Mouse (Mus musculus): ENCODE measurements at regions not wholly inside any gene's neighbourhood (a gene's known extent, or its start where the extent isn't known, plus 50 kb on each side); places are given as distances from the start of the nearest gene placed in this dataset.
A peak's percentile ranks its signal among the peaks of the same experiment; 100 is the strongest.
"Not testable (repeated sequence)": the region's sequence is repeated elsewhere in the genome, so short reads cannot be mapped to it uniquely, and the experiment has no call there.

DNA sequence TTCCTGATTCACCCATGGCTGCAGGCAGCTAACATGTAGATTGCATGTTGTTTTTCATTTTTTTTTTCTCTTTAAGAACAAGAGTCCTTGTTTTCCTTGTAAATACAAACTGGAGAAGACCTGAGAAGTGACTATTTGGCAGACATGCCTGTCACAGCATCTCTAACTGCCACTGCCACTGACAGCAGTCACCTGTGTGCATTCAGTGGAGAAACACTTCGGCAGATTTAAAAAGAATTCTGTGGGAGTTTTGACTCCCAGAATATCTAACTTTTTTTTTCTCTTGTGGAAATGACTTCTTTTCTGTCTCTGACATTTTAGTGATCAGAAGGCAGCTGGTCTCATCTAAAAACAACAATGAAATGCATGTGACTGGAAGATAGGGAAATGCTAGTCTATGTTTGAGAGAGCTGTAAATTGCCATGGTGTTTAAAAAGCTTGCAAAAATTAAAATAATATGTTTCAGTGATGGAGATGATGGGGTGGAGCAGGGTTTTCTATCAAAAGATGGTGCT lies 526.0 kb upstream of the Agtr1b start:
- DNase-seq: no peak

DNA sequence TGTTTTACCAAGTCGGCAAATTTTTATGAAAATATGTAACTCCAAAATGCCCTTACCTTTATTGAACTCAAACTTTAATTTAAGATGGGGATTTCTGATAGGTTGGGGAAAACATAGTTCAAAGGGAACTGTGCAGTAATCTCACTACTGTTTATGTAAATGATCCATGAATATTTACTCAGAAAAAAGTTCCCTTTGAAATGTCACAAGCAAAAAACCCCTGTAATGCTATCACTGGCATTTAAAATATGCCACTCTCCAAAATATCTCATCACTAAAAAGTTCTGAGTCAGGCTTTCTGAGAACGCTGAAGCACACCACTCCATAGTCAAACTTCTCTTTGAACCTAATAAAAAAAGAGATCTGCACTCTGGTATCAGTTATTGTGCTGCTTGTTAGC lies 497.3 kb upstream of the Agtr1b start:
- no peak for DNase-seq

DNA sequence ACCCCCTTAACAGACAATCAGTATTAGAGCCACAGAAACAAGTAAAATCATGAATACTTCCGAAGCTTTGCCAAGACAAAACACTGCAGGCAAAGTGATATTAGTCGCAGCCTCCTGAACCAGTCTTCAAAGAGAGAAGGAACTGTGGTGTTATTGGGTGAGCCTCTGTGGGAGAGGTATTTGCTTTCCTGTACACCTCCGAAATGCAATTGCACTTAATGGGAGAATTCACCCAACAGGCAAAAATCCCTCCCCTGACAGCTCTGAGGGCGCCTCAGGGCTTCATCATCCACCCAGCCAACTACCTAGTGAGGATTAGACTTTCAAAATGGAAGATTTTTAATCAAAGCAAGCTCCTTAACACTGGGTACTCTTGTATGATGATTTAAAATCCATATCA lies 464.1 kb upstream of the Agtr1b start:
- DNase-seq: no peak

DNA sequence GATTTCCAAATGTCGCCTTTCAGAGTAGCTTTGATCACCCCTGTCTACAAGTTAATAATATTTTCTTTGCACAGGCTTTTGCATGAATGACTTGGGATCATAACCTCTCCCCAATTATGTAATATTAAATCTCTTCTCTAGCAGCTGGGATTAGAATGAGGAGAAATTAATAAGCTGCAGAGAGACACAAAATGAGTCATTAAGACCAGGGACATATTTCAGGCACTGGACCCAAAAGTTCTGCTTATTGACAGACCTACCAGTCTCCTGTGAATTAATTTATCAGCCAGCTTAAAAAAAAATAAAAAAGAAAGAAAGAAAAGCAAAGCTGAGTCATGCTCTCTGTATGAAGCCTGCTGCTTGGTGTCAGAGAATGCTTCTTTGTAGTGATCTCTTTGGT lies 462.4 kb upstream of the Agtr1b start:
- no peak for DNase-seq

DNA sequence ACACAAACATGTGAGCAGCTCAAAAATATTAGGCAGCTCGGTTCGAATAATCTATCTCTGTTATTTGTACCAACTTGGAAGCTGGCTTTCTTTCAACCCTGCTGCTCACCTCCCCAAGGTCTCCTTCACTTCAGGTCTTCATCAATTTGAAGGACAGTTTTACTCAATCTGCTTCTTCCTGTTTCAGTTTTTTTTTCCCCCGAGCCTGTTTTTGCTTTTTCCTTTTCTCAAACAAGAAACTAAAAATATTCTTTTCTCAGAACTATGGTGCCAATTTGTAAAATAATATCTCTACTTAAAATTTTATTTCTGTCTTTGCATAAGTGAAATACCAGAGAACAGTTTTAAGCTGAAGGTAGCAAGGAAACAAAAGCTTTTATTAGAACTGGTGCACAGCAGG lies 461.8 kb upstream of the Agtr1b start:
- no peak for DNase-seq

DNA sequence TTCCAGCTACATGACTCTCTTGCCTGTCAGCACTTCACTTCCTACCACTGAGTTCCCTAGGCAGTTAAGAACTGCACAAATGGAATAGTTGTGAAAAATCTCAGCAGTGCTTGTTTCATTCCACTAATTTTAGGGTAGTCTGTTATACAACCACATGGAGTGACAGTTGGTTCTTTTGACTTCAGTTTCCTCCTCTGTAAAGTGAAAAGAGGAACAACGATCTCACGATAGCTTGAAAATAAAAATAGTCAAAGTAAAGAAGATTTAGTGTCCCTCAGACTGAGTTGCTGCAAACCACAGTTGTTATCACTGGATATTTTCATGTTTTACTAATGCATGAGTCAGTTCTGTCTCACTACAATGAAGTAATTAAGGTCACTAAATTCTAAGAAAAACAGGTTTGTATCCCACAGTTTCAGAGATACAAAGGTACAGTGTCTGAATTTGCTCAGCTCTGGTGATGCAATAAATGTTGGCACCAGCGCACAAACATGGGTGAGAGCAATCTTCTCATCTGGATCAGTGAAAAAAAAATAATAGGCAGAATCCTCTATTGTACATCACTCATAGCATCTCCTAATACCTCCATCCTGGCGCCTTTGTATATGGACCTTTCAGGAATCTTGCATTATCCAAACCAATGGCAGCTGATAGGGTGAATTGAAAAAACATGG lies 458.8 kb upstream of the Agtr1b start:
- DNase-seq: no peak

DNA sequence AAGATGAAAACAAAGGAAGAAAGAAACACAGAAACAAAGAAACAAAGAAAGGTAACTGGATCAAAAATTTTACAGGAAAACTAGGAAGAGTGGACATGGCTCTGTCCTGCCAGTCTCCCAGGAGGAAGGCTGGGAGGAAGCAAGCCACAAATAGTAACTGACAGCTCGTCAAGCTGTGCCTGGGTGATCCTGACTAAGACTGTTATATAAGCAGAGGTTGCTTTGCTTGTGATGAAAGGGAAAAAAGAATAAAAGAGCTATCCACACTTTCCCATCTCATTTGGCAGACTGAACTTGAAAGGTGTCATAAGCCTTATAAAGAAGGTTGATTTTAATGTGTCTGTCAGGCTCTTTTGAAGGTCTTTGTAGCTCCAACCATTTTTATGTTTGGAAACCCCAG lies 455.2 kb upstream of the Agtr1b start:
- peak; percentile 69 to 72 for DNase-seq

DNA sequence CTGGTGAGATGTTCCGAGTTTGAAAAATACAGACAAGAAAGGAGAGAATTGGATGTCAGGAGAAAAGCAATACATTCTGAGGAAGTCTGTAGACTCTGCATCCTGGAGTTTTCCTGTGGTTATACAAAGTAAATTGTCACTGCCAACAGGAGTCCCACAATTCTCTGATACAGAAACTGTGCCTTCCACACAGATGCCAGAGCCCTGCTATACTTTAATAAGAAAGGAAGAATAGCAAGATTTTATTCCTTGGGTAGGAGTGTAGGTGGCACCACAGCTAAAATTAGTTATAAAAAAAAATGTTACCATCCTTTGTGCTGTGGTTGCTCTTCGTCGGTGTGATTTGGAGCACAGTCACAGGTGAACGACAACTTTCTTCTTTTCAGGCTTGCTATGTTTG lies 454.7 kb upstream of the Agtr1b start:
- DNase-seq: peak in 1 of 2 experiments; percentile 14

DNA sequence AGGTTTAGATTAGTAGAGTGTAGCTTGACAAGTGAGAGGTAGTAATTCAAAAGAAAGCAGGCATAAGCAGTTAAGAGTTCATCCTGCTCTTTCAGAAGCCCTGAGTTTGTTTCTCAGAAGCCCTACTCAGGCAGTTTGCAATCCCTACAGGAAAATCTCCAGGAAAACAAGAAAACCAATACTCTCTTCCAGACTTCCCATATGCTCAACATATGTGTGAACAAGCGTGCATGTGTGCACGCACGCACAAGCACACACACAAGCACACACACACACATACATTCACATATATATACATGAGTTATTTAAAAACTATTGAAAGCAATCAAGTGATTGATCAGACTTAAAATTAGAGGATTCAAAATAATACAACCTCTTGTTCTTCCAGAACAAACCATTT lies 453.1 kb upstream of the Agtr1b start:
- no peak for DNase-seq

DNA sequence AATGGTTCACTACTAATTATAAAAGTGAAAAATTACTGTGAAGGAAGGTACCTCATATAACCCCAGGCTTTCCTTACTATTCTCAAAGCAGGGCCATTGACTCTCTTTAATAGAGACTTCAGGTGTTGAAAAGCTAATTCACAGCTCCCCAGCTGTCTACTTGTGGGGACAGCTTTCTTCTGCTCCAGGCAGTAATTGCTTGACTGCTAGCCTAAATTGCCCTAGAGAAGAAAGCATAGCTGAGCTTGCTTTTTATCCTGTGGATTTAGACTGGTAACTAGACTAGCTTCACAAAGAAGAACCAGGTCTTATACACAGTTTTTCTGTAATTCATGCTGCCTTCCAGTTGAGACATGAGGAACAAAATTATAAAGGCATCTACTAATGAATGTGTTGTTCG lies 452.6 kb upstream of the Agtr1b start:
- DNase-seq: no peak

DNA sequence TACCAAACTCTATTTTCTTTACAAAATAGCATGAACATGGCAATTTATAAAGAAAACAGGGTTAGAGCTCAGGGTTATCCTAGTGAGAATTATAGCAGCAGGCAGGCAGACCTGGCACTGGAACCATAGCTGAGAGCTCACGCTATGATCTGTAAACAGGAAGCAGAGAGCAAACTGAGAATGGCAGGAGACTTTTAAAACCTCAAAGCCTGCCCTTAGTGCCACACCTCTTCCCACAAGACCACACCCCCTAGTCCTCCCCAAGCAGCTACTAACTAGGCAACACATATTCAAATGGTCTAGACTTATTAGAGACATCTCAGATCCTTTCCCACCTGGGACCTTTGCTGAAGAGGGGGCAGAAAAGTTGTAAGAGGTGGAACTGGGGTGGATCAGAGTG lies 449.6 kb upstream of the Agtr1b start:
- no peak for DNase-seq

DNA sequence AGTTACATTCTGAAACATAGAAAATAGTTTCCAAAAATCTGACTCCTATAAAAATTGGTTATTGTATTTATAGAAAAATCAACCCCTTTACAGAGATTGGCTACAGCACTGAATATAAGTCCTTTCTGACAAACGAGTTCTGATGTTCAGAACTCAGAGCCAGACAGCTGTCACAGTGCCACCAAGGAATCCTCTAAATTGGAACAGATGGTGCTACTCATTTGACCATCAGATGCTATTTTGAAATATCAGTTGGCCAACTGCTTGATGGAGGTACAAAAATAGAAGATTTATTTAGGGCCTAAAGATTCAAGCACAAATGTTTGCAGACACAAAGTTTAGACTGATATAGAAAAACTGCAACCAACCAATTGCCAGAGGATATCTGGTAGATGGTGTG lies 427.3 kb upstream of the Agtr1b start:
- DNase-seq: peak; percentile 40 to 47

DNA sequence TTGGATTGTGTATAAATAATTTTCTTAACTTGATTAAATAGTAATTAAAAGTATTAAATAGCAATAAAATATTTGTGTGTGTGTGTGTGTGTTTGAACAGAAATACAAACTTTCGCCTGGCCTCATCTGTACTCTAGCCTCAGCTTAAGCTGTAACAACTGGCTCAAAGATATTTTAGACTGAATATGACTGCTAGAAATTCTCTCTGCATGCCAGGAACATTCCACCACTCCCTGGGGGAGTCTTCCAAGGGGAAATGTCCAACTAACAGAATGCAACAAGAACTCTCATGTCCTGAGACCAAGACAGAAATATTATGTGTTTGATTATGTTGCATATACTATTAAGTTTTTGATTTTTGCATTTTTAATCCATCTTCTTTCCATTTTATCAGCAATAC lies 425.5 kb upstream of the Agtr1b start:
- no peak for DNase-seq

DNA sequence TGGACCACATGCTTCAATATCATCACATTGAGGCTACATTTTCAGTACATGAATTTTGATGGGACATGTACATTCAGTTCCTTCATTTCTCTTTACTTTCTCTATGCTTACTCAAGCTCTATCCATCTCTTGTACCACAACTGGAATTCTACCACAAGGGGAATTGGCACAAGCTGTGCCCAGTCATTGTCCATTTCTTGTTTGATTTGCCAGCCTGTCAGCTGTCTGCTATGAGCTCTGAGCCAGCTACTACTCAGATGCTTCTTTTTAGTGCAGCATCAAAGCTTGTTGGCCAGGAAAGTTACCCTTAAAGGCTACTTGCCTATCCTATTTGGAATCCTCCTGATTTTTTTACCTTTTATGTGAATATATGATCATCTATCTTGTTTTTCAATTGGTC lies 410.9 kb upstream of the Agtr1b start:
- DNase-seq: no peak

DNA sequence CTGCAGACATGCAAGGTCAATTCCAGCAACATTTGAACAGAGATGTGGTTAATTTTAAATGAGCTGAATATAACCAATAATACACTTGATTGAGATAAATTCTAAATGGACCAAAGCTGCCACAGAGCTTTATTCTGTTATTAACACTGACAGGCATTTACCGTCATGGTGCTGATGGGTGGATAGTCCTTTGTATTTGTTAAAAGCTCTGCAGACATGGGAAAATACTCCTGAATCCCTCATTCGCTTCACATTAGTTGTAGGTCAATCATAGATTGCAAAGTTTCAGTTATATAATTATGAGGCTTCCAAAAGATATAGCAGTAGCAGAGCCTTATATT lies 410.0 kb upstream of the Agtr1b start:
- no peak for DNase-seq

DNA sequence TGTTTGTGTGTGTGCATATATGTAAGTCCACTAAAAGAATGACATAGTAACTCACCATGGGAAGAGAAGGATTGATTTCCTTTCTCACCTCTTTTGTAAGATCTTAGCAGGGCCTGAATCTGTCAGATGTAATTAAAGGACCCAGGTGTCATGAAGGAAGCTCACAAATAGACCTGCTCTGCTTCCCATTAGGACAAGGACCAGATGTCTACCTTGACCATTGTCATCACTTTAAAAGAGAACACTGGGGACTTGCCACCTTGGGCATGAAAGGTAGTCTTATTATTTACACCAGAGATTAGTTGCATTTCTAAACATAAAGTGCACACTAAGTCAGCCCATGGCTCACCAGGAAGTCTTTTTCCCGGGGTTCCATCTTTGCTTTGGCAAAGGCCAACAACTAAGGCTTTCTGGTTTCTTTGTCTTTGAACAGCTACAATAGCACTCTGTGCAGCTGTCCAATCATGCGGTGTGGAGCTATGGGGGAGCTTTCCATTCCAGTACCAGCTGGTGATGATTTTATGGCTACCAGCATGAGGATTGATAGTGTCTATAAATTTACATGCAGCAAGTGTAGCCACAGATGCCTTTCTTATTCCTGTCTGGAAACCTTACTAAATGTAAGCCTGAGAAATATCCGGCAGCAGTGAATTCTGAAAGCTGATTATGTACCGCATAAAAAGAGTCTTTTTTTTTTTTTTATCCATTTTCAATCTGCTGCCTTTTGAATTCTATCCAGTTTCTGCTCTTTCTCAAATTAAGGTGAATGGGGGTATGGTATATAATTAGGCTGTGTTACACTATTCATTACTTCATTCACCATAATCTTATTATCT lies 409.4 kb upstream of the Agtr1b start:
- no peak for DNase-seq

DNA sequence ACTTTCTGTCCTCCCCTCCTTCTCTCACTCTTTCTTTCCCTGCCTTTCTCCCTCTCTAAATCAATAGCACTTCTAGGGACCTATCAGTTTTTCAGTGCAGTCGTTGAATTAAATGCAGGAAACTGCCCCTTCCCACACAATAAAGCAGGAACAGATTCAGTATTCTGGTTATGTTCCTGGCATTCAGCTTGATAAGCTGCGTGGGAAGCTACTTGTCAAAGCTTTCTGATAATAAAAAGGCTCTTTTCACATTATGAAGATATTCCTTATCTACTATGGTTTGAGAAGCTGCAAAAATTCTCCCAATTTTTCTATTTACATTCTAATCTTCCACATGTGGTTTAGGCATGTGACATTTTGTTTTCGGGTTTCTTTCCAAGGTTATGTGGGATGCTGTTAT lies 367.3 kb upstream of the Agtr1b start:
- DNase-seq: no peak

DNA sequence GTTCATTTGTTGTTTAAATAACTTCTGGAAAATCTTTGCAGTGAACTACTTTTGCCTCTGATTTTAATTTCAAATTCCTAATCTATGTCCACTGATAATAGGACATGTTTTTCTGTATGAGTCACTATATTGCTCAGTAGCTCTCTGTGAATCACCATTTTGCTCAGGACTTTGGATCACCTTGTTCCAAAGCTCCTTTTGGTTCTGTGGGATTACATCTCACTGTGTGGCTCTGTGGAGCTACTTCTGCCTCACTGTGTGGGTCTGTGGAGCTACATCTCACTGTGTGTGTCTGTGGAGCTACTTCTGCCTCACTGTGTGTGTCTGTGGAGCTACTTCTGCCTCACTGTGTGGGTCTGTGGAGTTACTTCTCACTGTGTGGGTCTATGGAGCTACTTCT lies 365.0 kb upstream of the Agtr1b start:
- no peak for DNase-seq

DNA sequence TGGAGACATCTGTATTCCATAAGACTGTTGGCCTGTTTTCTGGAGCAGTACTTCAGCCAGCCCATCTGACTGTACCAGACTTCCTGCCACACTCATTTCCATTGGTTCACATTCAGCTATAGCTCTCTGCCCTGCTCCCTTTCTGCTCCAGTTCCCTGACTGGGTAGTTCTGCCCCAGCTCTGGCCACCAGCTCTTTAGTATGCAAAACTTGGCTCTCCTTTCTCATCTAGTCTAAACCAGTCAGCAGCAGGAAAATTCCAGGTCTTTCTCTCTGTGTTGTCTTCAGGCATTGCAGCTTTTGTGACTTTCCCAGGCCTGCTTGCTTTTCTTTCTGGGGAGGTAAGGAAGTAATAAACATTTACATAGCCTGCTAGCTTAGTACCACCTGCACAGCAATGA lies 363.5 kb upstream of the Agtr1b start:
- DNase-seq: no peak

DNA sequence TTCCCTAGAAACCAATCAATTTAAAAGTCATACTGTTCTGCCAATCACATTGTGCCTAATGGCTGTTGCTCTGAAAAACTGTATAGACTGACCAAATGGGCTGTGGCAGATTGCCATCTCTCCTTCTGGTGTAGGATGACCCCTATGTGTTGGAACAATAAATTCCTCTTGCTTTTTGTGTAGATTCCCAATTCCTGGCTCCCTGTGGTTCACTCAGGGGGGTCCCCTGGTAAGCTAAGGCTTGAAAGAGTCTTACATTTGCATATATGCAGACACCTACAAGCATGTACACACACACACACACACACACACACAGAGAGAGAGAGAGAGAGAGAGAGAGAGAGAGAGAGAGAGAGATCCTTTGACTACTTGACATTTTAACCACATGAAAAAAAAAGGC lies 362.8 kb upstream of the Agtr1b start:
- not testable (repeated sequence) for DNase-seq

DNA sequence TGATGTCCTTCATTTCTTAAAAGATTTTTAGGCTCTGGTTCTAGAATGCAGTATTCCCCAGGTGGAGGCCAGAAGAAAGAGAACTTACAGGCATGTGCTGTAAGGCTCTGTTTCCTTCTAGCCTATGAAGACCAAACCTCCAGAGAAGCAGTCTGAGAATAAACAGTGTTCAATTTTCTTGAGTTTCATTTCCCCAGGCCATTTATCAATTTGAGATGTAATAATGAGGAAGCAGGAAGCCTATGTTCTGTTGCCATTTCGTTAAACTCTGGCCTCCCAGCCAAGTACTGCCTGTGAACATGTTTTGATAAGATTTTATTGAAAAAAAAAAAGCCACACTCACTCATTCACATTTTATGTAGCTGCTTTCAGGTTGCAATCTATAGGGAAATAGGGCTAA lies 347.7 kb upstream of the Agtr1b start:
- no peak for DNase-seq

DNA sequence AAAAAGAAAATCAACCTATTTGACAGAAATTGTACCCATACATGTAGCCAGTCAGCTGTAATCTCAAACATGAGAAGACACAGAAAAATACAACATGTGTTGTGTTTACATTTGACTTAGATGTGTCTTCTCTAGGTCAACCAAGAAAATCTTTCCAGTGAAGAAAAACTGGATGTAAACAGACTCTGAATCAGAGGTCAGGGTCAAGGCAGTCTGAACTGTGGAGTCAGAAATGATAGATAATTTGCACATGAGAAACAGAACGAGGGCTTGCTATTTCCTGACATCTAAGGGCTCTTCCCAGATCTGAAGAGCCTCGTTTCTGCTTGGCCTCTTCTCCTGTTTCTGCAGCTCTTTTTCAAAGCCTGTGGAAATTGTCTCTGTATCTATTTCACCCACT lies 342.7 kb upstream of the Agtr1b start:
- DNase-seq: no peak

DNA sequence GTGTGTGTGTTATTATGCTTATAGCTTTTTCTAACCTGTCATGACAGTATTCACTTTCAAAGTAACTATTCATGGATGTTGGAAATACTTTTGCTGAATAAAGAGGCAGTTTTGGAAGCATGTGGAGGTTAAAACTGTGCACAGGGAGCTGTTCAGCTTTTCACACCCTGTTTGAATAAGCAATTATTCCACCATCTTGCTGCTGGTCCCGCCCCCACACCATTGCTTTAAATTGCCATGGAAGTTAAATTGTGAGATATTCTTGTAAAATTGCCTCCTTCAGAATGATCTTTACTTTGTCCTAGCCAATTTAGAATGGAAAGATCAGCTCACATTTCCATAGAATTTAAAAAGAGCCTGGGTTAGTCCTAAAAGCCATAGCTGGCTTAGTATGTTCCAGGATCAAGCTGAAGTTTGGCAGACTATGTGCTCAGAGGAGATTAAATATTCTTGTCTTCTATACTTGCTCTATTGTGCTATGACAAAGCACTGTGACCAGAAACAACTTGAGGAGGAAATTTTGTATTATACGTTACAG lies 328.4 kb upstream of the Agtr1b start:
- no peak for DNase-seq

DNA sequence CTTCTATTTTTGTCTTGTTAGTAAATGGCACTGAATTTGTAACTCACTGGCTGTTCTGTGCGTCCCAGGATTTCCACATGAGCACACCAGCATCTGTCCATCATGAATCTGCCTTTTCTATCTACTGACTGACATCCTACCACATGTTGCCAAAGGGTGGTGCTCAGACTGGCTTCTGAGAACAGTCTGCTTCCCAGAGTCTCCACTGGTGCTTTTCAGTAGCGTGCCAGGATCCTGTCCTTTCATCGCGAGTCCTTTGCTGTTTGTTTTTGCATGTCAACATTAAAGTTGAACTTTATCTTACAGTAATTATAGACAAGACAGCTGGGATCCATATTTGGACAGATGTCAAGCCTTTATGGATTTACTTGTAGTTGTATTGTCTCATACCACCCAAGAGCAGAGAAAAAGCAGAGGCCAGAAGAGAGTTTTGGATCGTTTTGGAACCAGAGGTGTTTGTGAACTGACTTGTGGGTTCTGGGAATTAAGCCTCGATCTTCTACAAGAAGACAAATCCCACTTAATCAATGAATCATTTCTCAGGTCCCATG lies 314.0 kb upstream of the Agtr1b start:
- no peak for DNase-seq
